Mouse (Mus musculus): ENCODE results near the gene Adgre5. TPM values are rescaled to one million over a fixed set of nuclear protein-coding genes. Genes with fewer than 3 reads are reported as not detected.

Adgre5 gene
- polyA plus RNA-seq, 1 experiment: 232 TPM

DNA sequence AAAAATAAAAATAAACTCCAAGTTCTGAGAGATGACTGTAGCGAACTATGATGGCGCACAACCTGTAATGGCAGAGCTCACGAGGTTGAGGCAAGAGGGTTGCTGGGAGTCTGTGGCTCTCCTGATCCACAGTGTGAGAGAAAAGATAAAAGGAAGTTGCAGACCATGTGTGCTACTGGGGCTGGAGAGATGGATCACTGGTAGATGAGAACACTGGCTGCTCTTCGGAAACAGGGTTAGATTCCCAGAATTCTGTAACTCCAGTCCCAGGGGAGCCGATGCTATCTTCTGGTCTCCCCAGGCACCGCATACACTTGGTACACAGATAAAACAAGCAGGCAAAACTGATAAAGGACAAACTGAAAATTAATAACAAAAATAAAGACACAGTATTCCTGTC is 1.8 kb upstream of the Adgre5 start:
- H3K4me1 ChIP-seq (ENCODE audit: control insufficient read depth, insufficient read depth, insufficient read length): peaks cover 23% of the 10 kb centered on the region

DNA sequence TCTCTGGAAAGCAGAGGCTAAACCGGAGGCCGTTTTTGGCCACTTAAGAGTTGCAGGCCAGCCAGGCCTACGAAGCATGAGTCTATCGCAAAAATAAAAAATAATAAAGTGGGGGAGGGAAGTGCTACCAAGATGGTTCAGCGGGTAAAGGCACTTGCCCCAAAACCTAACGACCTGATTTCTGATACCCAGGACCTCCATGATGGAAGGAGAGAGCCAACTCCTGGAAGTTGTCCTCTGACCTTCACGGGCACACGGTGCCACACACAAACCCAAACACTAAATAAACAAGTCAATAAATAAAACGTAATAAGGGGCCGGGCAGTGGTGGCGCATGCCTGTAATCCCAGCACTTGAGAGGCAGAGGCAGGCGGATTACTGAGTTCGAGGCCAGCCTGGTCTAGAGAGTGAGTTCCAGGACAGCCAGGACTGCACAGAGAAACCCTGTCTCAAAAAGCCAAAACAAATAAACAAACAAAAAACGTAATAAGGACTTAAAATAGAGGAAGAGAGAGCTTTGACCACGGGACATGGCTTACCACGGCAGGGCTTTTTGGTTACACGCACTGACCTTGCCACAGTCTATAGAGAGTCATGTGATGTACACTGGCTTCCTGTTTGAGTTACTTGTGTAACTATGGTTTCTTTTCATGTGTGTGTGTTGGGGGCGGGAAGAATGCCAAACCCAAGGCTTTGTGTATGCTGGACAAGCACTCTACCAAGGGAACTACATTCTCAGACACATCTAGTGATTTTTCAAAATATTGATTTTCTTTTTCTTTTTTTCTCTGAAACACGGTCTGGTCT is 926 bp upstream of the Adgre5 start:
- H3K27me3 ChIP-seq (ENCODE audit: control insufficient read depth, insufficient read depth, low read length): no peaks in the 10 kb centered on the region
- H3K27ac ChIP-seq (ENCODE audit: insufficient read depth, low read length): peak overlapping the region; percentile 98
- peak overlapping the region; percentile 92 for H3K4me3 ChIP-seq (ENCODE audit: extremely low read depth, insufficient read depth, insufficient read length)
- peak; percentile 58 to 94 for DNase-seq (ENCODE audit: low read depth in 1 of 2, low spot score in 2 of 2)
- WGBS: 56% methylated on average over 19 of the region's 19 CpGs
- no peaks in the 10 kb centered on the region for H3K36me3 ChIP-seq (ENCODE audit: control insufficient read depth, insufficient read depth, low read length)
- H3K4me1 ChIP-seq (ENCODE audit: control insufficient read depth, insufficient read depth, insufficient read length): peaks cover 22% of the 10 kb centered on the region; the same call in 1 of the 2 replicates
- no peak for TF ChIP-seq CTCF (IDR thresholded peaks at IDR 0.05; ENCODE audit: extremely low read depth, insufficient read depth, insufficient read length, insufficient replicate concordance)
- no peak for TF ChIP-seq POLR2A (IDR thresholded peaks at IDR 0.05; ENCODE audit: low read depth, low read length)

More for the DNA sequence above, 1.8 kb upstream of the Adgre5 start:
- no peaks in the 10 kb centered on the region for H3K36me3 ChIP-seq (ENCODE audit: control insufficient read depth, insufficient read depth, low read length)
- no peak for TF ChIP-seq POLR2A (IDR thresholded peaks at IDR 0.05; ENCODE audit: low read depth, low read length)
- TF ChIP-seq CTCF (IDR thresholded peaks at IDR 0.05; ENCODE audit: extremely low read depth, insufficient read depth, insufficient read length, insufficient replicate concordance): no peak
- WGBS: 83% methylated on average over 6 of the region's 6 CpGs
- H3K4me3 ChIP-seq (ENCODE audit: extremely low read depth, insufficient read depth, insufficient read length): no peak overlapping the region
- no peak overlapping the region for H3K27ac ChIP-seq (ENCODE audit: insufficient read depth, low read length)
- DNase-seq (ENCODE audit: low read depth in 1 of 2, low spot score in 2 of 2): no peak
- no peaks in the 10 kb centered on the region for H3K27me3 ChIP-seq (ENCODE audit: control insufficient read depth, insufficient read depth, low read length)

DNA sequence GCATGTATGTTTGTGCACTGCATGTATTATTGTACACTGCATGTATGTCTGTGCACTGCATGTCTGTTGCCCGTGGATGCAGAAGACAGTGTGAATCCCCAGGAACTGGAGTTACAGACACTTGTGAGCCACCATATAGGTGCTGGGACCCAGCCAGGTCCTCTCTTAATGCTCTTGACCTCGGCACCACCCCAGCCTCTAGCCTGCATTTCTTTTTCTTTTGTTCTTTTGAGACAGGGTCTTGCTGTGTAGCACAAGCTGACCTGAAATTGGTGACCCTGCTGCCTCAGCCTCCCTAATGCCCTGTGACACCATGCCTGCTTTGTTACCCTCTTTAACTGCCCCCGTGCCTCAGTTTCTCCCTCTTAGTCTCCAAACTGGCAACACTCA is 545 bp downstream of the Adgre5 start:
- WGBS: 1% methylated on average over 3 of the region's 3 CpGs
- Histone ChIP-seq H3K4me3 (ENCODE audit: extremely low read depth, insufficient read depth, insufficient read length) (peak overlapping the region; percentile 92), H3K27me3 (ENCODE audit: control insufficient read depth, insufficient read depth, low read length) (no peaks in the 10 kb centered on the region), H3K36me3 (ENCODE audit: control insufficient read depth, insufficient read depth, low read length) (peaks cover 1% of the 10 kb centered on the region; the same call in 1 of the 2 replicates), H3K27ac (ENCODE audit: insufficient read depth, low read length) (peak overlapping the region; percentile 98), H3K4me1 (ENCODE audit: control insufficient read depth, insufficient read depth, insufficient read length) (peaks cover 34% of the 10 kb centered on the region; the same call in 1 of the 2 replicates)
- TF ChIP-seq CTCF (IDR thresholded peaks at IDR 0.05; ENCODE audit: extremely low read depth, insufficient read depth, insufficient read length, insufficient replicate concordance) (no peak), POLR2A (IDR thresholded peaks at IDR 0.05; ENCODE audit: low read depth, low read length) (no peak)
- DNase-seq (ENCODE audit: low read depth in 1 of 2, low spot score in 2 of 2): peak in 1 of 2 experiments; percentile 25

DNA sequence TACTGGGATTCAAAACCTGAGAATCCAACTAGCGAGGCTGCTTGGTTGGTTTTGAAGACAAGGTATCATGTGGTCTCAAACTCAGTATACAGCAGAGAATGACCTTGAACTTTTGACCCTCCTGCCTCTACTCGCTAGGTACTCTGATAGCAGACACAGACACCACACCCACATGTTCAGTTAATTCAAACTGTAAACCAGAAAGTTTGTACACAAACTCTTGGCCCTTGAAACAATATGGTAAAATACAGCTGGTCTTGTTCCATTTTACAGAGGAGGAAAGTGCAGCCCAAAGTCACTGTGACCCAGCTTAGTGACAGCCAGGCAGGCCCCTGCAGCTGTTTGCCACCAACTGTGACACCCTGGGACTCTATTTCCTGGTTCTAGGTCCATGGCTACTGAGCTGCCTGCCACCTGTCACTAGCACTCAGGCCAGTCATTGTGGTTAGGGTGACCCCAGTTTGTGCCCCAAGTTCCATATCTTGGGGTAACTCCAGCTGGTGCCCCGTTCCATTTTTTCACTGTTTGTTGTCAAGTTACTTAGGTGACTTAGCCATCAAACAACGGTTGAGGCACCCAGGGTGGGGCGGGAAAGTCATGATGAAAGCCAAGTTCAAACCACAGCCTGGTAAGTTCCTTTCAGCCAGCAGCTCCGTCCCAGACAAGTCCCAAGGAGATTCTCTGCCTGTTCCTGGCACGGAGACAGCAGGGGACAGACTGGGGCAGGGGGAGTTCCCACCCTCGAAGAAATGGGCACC is 1.2 kb downstream of the Adgre5 start:
- WGBS: 7% methylated on average over 8 of the region's 8 CpGs
- no peak for TF ChIP-seq CTCF (IDR thresholded peaks at IDR 0.05; ENCODE audit: extremely low read depth, insufficient read depth, insufficient read length, insufficient replicate concordance)
- no peak for TF ChIP-seq POLR2A (IDR thresholded peaks at IDR 0.05; ENCODE audit: low read depth, low read length)
- Histone ChIP-seq H3K4me1 (ENCODE audit: control insufficient read depth, insufficient read depth, insufficient read length) (peaks cover 40% of the 10 kb centered on the region; the same call in 1 of the 2 replicates), H3K4me3 (ENCODE audit: extremely low read depth, insufficient read depth, insufficient read length) (peak overlapping the region; percentile 92), H3K27me3 (ENCODE audit: control insufficient read depth, insufficient read depth, low read length) (no peaks in the 10 kb centered on the region), H3K27ac (ENCODE audit: insufficient read depth, low read length) (peak overlapping the region; percentile 98), H3K36me3 (ENCODE audit: control insufficient read depth, insufficient read depth, low read length) (peaks cover 1% of the 10 kb centered on the region; the same call in 1 of the 2 replicates)
- peak; percentile 57 to 81 for DNase-seq (ENCODE audit: low read depth in 1 of 2, low spot score in 2 of 2)

DNA sequence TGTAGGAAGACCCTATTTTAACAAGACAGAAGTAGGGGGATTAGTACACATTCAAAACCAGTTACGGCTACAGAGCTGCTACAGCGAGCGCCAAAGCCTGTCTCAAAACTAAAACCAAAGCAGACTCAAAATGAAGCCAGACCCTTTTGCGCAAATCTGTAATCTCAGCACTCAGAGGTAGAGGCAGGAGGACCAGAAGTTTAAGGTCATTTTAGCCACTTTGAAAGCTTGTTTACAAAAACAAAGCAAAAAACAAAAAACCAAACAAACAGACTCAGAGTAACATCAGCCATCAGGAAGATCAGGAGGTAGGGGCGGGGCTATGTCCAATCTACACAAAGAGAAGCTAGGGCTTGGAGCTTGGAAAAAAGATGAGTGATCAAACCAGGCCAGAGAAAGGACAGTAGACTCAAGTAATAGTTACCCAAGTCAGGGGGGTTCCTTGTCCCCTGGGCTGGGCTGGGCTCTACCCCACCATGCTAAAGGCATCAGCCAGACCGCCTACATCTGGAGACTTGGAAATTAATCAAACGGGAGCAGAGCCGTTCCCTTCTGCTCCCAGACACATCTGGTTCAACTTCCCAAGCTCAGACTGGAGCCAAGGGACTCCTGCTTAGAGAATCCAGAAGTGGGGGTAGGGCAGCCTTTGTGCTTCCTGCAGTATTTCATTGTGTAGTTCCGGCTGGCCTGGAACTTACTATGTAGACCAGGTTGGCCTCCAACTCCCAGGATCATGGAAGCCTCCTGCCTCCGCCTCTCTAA is 2.0 kb downstream of the Adgre5 start:
- Histone ChIP-seq H3K4me1 (ENCODE audit: control insufficient read depth, insufficient read depth, insufficient read length) (peaks cover 40% of the 10 kb centered on the region; the same call in 1 of the 2 replicates), H3K36me3 (ENCODE audit: control insufficient read depth, insufficient read depth, low read length) (peaks cover 2% of the 10 kb centered on the region), H3K27me3 (ENCODE audit: control insufficient read depth, insufficient read depth, low read length) (no peaks in the 10 kb centered on the region), H3K4me3 (ENCODE audit: extremely low read depth, insufficient read depth, insufficient read length) (peak overlapping the region; percentile 92), H3K27ac (ENCODE audit: insufficient read depth, low read length) (peak overlapping the region; percentile 98)
- 67% methylated on average over 10 of the region's 10 CpGs for WGBS
- no peak for TF ChIP-seq POLR2A (IDR thresholded peaks at IDR 0.05; ENCODE audit: low read depth, low read length)
- no peak for TF ChIP-seq CTCF (IDR thresholded peaks at IDR 0.05; ENCODE audit: extremely low read depth, insufficient read depth, insufficient read length, insufficient replicate concordance)
- no peak for DNase-seq (ENCODE audit: low read depth in 1 of 2, low spot score in 2 of 2)

DNA sequence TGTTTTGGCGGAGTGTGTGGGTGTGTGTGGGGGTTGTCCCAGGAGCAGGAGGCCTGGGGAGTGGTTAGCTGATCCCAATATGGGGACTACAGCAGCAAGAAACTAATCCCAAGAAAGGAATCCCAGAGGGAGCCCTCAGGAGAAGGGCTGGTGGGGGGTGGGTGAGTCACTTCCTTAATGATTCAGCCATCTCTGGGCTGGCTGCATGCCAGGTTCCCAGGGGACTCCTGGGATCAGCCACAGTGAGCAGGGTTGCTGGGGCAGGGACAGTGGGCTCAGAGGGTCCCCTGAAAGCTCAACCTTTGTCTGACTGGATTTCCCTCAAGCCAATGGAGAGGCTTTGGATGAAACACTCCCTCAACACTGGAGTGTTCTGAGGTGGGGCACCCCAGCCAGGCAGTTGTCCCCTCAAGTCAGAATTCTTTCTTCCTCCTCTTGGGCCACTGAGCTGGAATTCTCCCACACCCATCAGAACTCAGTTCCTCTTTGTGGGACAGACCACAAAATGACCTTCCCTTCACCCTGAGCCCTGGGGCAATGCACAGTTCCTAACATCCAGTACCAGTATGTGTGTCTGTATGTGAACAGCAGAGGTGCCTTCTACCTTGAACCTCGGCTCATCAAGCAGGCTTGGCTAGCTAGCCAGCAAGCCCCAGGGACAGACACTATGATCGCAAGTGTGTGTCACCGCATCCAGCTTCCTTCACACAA is 3.1 kb downstream of the Adgre5 start:
- WGBS: 35% methylated on average over 4 of the region's 4 CpGs
- TF ChIP-seq CTCF (IDR thresholded peaks at IDR 0.05; ENCODE audit: extremely low read depth, insufficient read depth, insufficient read length, insufficient replicate concordance) (no peak), POLR2A (IDR thresholded peaks at IDR 0.05; ENCODE audit: low read depth, low read length) (no peak)
- Histone ChIP-seq H3K4me3 (ENCODE audit: extremely low read depth, insufficient read depth, insufficient read length) (peak overlapping the region; percentile 92; the same call in 1 of the 2 replicates), H3K36me3 (ENCODE audit: control insufficient read depth, insufficient read depth, low read length) (peaks cover 14% of the 10 kb centered on the region), H3K27ac (ENCODE audit: insufficient read depth, low read length) (peak overlapping the region; percentile 98), H3K4me1 (ENCODE audit: control insufficient read depth, insufficient read depth, insufficient read length) (peaks cover 39% of the 10 kb centered on the region; the same call in 1 of the 2 replicates), H3K27me3 (ENCODE audit: control insufficient read depth, insufficient read depth, low read length) (no peaks in the 10 kb centered on the region)
- DNase-seq (ENCODE audit: low read depth in 1 of 2, low spot score in 2 of 2): peak; percentile 55 to 70
